Mouse (Mus musculus): ENCODE results near the gene Csrnp2.
A peak's percentile ranks its signal among the peaks of the same experiment; 100 is the strongest.
"Not testable (repeated sequence)": the region's sequence is repeated elsewhere in the genome, so short reads cannot be mapped to it uniquely, and the experiment has no call there.

The Csrnp2 gene

GRCm38 (mm10) chr15:100495102-100495501 is at the start of gene Csrnp2:
Gene Csrnp2, minus strand, starts transcription at chr15:100495488.
- peak; percentile 93 for DNase-seq (ENCODE audit: low spot score)

GRCm38 (mm10) chr15:100543651-100544030 is 48.4 kb upstream of the Csrnp2 start:
- not testable (repeated sequence) for DNase-seq (ENCODE audit: low spot score)

- not testable (repeated sequence) for DNase-seq (ENCODE audit: low spot score)
Measured at GRCm38 (mm10) chr15:100542876-100543650, 47.8 kb upstream of the Csrnp2 start.

GRCm38 (mm10) chr15:100541426-100541825 is 46.1 kb upstream of the Csrnp2 start:
- DNase-seq (ENCODE audit: low spot score): no peak

- not testable (repeated sequence) for DNase-seq (ENCODE audit: low spot score)
Measured at GRCm38 (mm10) chr15:100541001-100541400, 45.7 kb upstream of the Csrnp2 start.

GRCm38 (mm10) chr15:100539411-100539810 is 44.1 kb upstream of the Csrnp2 start:
- no peak for DNase-seq (ENCODE audit: low spot score)

- DNase-seq (ENCODE audit: low spot score): no peak
Measured at GRCm38 (mm10) chr15:100537913-100538312, 42.6 kb upstream of the Csrnp2 start.

- DNase-seq (ENCODE audit: low spot score): no peak
Measured at GRCm38 (mm10) chr15:100527900-100528299, 32.6 kb upstream of the Csrnp2 start.

- no peak for DNase-seq (ENCODE audit: low spot score)
Measured at GRCm38 (mm10) chr15:100525405-100525804, 30.1 kb upstream of the Csrnp2 start.

- peak; percentile 5 for DNase-seq (ENCODE audit: low spot score)
Measured at GRCm38 (mm10) chr15:100520306-100520705, 25.0 kb upstream of the Csrnp2 start.

GRCm38 (mm10) chr15:100515121-100515520 is 19.8 kb upstream of the Csrnp2 start:
- DNase-seq (ENCODE audit: low spot score): no peak

GRCm38 (mm10) chr15:100513387-100513786 is 18.1 kb upstream of the Csrnp2 start:
- no peak for DNase-seq (ENCODE audit: low spot score)

GRCm38 (mm10) chr15:100510072-100510471 is 14.8 kb upstream of the Csrnp2 start:
- DNase-seq (ENCODE audit: low spot score): no peak

- DNase-seq (ENCODE audit: low spot score): no peak
Measured at GRCm38 (mm10) chr15:100508454-100509167, 13.3 kb upstream of the Csrnp2 start.

GRCm38 (mm10) chr15:100499506-100499905 is 4.2 kb upstream of the Csrnp2 start:
- DNase-seq (ENCODE audit: low spot score): not testable (repeated sequence)

GRCm38 (mm10) chr15:100494647-100495046 is 641 bp downstream of the Csrnp2 start:
- no peak for DNase-seq (ENCODE audit: low spot score)

GRCm38 (mm10) chr15:100491966-100492365 is 3.3 kb downstream of the Csrnp2 start:
- no peak for DNase-seq (ENCODE audit: low spot score)

- no peak for DNase-seq (ENCODE audit: low spot score)
Measured at GRCm38 (mm10) chr15:100489263-100489662, 6.0 kb downstream of the Csrnp2 start.

- not testable (repeated sequence) for DNase-seq (ENCODE audit: low spot score)
Measured at GRCm38 (mm10) chr15:100488297-100488696, 7.0 kb downstream of the Csrnp2 start.

GRCm38 (mm10) chr15:100487050-100487449 is 8.2 kb downstream of the Csrnp2 start:
- DNase-seq (ENCODE audit: low spot score): no peak

GRCm38 (mm10) chr15:100486450-100486849 is 8.8 kb downstream of the Csrnp2 start:
- DNase-seq (ENCODE audit: low spot score): peak; percentile 68

GRCm38 (mm10) chr15:100485576-100485975 is 9.7 kb downstream of the Csrnp2 start:
- peak; percentile 32 for DNase-seq (ENCODE audit: low spot score)

GRCm38 (mm10) chr15:100478925-100479324 is 16.4 kb downstream of the Csrnp2 start:
- DNase-seq (ENCODE audit: low spot score): no peak

Data from yolk sac, embryonic 10.5 days (tissue).